7 mouse cellular contexts compared by ENCODE assay signal in genomic region chr3:153250598-153251257, GRCm38 (mm10).
A peak's percentile ranks its signal among the peaks of the same experiment; 100 is the strongest.
DNase-seq lines count a peak whose midpoint lies in the region; ATAC-seq and TF ChIP-seq lines count a peak whose summit lies in the region.

No protein-coding gene starts in this region.

- no peaks in the 10 kb centered on the region for H3K36me3 ChIP-seq in small intestine, adult 2 months (ENCODE audit: control insufficient read depth, insufficient read depth, low read length)

- H3K27me3 ChIP-seq in small intestine, adult 2 months (ENCODE audit: control insufficient read depth, insufficient read depth, low read length): no peaks in the 10 kb centered on the region

- H3K27ac ChIP-seq in small intestine, adult 2 months (ENCODE audit: insufficient read depth, low read depth, low read length): no peak overlapping the region

- no peaks in the 10 kb centered on the region for H3K4me1 ChIP-seq in small intestine, adult 2 months (ENCODE audit: control insufficient read depth, insufficient read depth, insufficient read length, low read length)

- no peak for TF ChIP-seq POLR2A in small intestine, adult 2 months (IDR thresholded peaks at IDR 0.05; ENCODE audit: low read depth, low read length)

- ATAC-seq in inflammation-experienced regulatory T-cells, adult 6 months: peak; percentile 99

- H3K4me3 ChIP-seq in small intestine, adult 2 months (ENCODE audit: low read depth, low read length): no peak overlapping the region

- WGBS in small intestine, adult 2 months: 46% methylated on average over 9 of the region's 9 CpGs

- DNase-seq in T-cell, adult 2 months (ENCODE audit: low spot score): peak; percentile 89
- DNase-seq in cerebellum, adult 9-10 months: peak; percentile 60
- peak; percentile 47 to 61 for DNase-seq in frontal cortex, postnatal 10 days (ENCODE audit: low spot score in 2 of 2)
- peak; percentile 59 to 67 for DNase-seq in left cerebral cortex, adult 8-10 months (ENCODE audit: low spot score in 2 of 2)
- peak; percentile 91 for DNase-seq in mesoderm, embryonic 11.5 days (ENCODE audit: low read depth, low spot score)

- peak; percentile 75; the same call in 1 of the 2 replicates for TF ChIP-seq CTCF in small intestine, adult 2 months (IDR thresholded peaks at IDR 0.05; ENCODE audit: extremely low read depth, insufficient read length, insufficient replicate concordance, low read depth, low read length)
